Mouse (Mus musculus) E14TG2a.4 (cell line): ENCODE results near the gene Paxip1.

Source experiments
- CTCF ChIP-seq: conservative IDR thresholded peaks from 2 replicates; pipeline ENCODE4 v1.5.1; 2014; ENCODE audit warnings: low read length
- NANOG ChIP-seq: IDR thresholded peaks from 2 replicates; pipeline ENCODE4 v1.6.1; 2014; ENCODE audit warnings: borderline replicate concordance, low read length, mixed read lengths
- POU5F1 ChIP-seq: IDR thresholded peaks from 2 replicates; pipeline ENCODE4 v1.6.1; 2014; ENCODE audit warnings: low read length, borderline replicate concordance

GRCm38 (mm10) chr5:27790086-27790909 lies 1.2 kb downstream of the Paxip1 start:
- no peak for TF ChIP-seq CTCF
- TF ChIP-seq POU5F1, result no peak
- no peak for TF ChIP-seq NANOG
